Mouse (Mus musculus): ENCODE data around the gene Arpc5. TPM values are rescaled to one million over a fixed set of nuclear protein-coding genes. Genes with fewer than 3 reads are reported as not detected.
"Not testable (repeated sequence)": the region's sequence is repeated elsewhere in the genome, so short reads cannot be mapped to it uniquely, and the experiment has no call there.

Arpc5 gene
- polyA plus RNA-seq, 1 experiment from 2014 or later: 343 TPM

GRCm38 (mm10) chr1:152749276-152749675 lies 17.1 kb upstream of the Arpc5 start:
- H3K4me3 ChIP-seq: no peak overlapping the region
- no peak for ATAC-seq (ENCODE audit: low FRiP score)
- no peaks in the 10 kb centered on the region for H3K27me3 ChIP-seq
- 80% methylated on average over 9 of the region's 9 CpGs for WGBS
- H3K27ac ChIP-seq: no peak overlapping the region
- no peak overlapping the region for H3K9ac ChIP-seq
- H3K9me3 ChIP-seq: no peaks in the 10 kb centered on the region
- H3K4me1 ChIP-seq (replicated peaks): peaks cover 12% of the 10 kb centered on the region
- no peak overlapping the region for H3K4me2 ChIP-seq
- no peaks in the 10 kb centered on the region for H3K36me3 ChIP-seq

- H3K27ac ChIP-seq: 0 out of 2 replicates have a peak within 1 kb of the TSS, but pooled peaks have one; percentile 8
- ATAC-seq (ENCODE audit: low FRiP score): no peak
- no peaks in the 10 kb centered on the region for H3K36me3 ChIP-seq
- no peak within 1 kb of the TSS for H3K4me3 ChIP-seq
- H3K4me1 ChIP-seq (replicated peaks): peaks cover 12% of the 10 kb centered on the region
- H3K4me2 ChIP-seq: no peak within 1 kb of the TSS
- H3K9me3 ChIP-seq: no peaks in the 10 kb centered on the region
- no peaks in the 10 kb centered on the region for H3K27me3 ChIP-seq
- H3K9ac ChIP-seq: no peak within 1 kb of the TSS
- 67% methylated on average over 13 of the region's 13 CpGs for WGBS
These were observed 15.9 kb upstream of the Arpc5 start, which contains the start of gene Apobec4 for GRCm38 (mm10) chr1:152750312-152750965. Gene Apobec4 (plus strand): TSS chr1:152750551.

- H3K9ac ChIP-seq: no peak overlapping the region
- H3K4me3 ChIP-seq: no peak overlapping the region
- no peaks in the 10 kb centered on the region for H3K9me3 ChIP-seq
- peaks cover 8% of the 10 kb centered on the region; the same call in 1 of the 2 replicates for H3K27me3 ChIP-seq
- H3K4me2 ChIP-seq: no peak overlapping the region
- no peaks in the 10 kb centered on the region for H3K36me3 ChIP-seq
- peaks cover 7% of the 10 kb centered on the region for H3K4me1 ChIP-seq (replicated peaks)
- 86% methylated on average over 2 of the region's 2 CpGs for WGBS
- ATAC-seq (ENCODE audit: low FRiP score): no peak
- H3K27ac ChIP-seq: no peak overlapping the region
These were observed 4.6 kb upstream of the Arpc5 start for GRCm38 (mm10) chr1:152761791-152762190.

- peak overlapping the region; percentile 99 for H3K4me3 ChIP-seq
- H3K4me2 ChIP-seq: peak overlapping the region; percentile 61
- ATAC-seq (ENCODE audit: low FRiP score): peak; percentile 74
- no peaks in the 10 kb centered on the region for H3K9me3 ChIP-seq
- WGBS: under 1% methylated on average over 60 of the region's 60 CpGs
- peaks cover 19% of the 10 kb centered on the region for H3K4me1 ChIP-seq (replicated peaks)
- H3K36me3 ChIP-seq: peaks cover 24% of the 10 kb centered on the region
- H3K27ac ChIP-seq: peak overlapping the region; percentile 94
- peak overlapping the region; percentile 98 for H3K9ac ChIP-seq
- peaks cover 8% of the 10 kb centered on the region; the same call in 1 of the 2 replicates for H3K27me3 ChIP-seq
These were observed 734 bp downstream of the Arpc5 start for GRCm38 (mm10) chr1:152766804-152767748.

GRCm38 (mm10) chr1:152767749-152768488 lies 1.6 kb downstream of the Arpc5 start:
- Histone ChIP-seq H3K27ac (no peak overlapping the region; the same call in 1 of the 2 replicates), H3K36me3 (peaks cover 32% of the 10 kb centered on the region), H3K4me2 (peak overlapping the region; percentile 61), H3K4me1 (replicated peaks) (peaks cover 19% of the 10 kb centered on the region), H3K4me3 (peak overlapping the region; percentile 99), H3K9ac (no peak overlapping the region), H3K27me3 (peaks cover 8% of the 10 kb centered on the region; the same call in 1 of the 2 replicates), H3K9me3 (no peaks in the 10 kb centered on the region)
- WGBS: 4% methylated on average over 5 of the region's 5 CpGs
- ATAC-seq (ENCODE audit: low FRiP score): no peak

GRCm38 (mm10) chr1:152771016-152771415 lies 4.7 kb downstream of the Arpc5 start:
- Histone ChIP-seq H3K4me2 (no peak overlapping the region), H3K9me3 (no peaks in the 10 kb centered on the region)
- WGBS: 91% methylated on average over 9 of the region's 9 CpGs

GRCm38 (mm10) chr1:152774601-152775000 lies 8.3 kb downstream of the Arpc5 start:
- H3K9me3 ChIP-seq; H3K27ac ChIP-seq; H3K4me1 ChIP-seq (replicated peaks); H3K27me3 ChIP-seq; H3K9ac ChIP-seq; ATAC-seq (ENCODE audit: low FRiP score); H3K4me2 ChIP-seq; H3K4me3 ChIP-seq: not testable (repeated sequence)
- peaks cover 64% of the 10 kb centered on the region for H3K36me3 ChIP-seq
- WGBS: 96% methylated on average over 3 of the region's 3 CpGs

More at GRCm38 (mm10) chr1:152771016-152771415, 4.7 kb downstream of the Arpc5 start:
- Histone ChIP-seq H3K9ac (no peak overlapping the region), H3K27ac (no peak overlapping the region), H3K4me3 (no peak overlapping the region), H3K4me1 (replicated peaks) (peaks cover 12% of the 10 kb centered on the region), H3K36me3 (peaks cover 61% of the 10 kb centered on the region), H3K27me3 (no peaks in the 10 kb centered on the region)
- no peak for ATAC-seq (ENCODE audit: low FRiP score)

- H3K27me3 ChIP-seq: no peaks in the 10 kb centered on the region
- H3K9me3 ChIP-seq: no peaks in the 10 kb centered on the region
- H3K4me1 ChIP-seq (replicated peaks): no peaks in the 10 kb centered on the region
- H3K36me3 ChIP-seq: peaks cover 24% of the 10 kb centered on the region
- no peak overlapping the region for H3K9ac ChIP-seq
- no peak overlapping the region for H3K4me2 ChIP-seq
- H3K4me3 ChIP-seq: no peak overlapping the region
- whole genome bisulfite sequencing: 39% methylated on average over 10 of the region's 10 CpGs
- H3K27ac ChIP-seq: no peak overlapping the region
- ATAC-seq (ENCODE audit: low FRiP score): no peak
These were observed 12.9 kb downstream of the Arpc5 start for GRCm38 (mm10) chr1:152779071-152779737.

GRCm38 (mm10) chr1:152784620-152785019 lies 18.3 kb downstream of the Arpc5 start:
- H3K9ac ChIP-seq: no peak overlapping the region
- H3K27ac ChIP-seq: no peak overlapping the region
- H3K27me3 ChIP-seq: no peaks in the 10 kb centered on the region
- WGBS: 97% methylated on average over 8 of the region's 8 CpGs
- no peak for ATAC-seq (ENCODE audit: low FRiP score)
- H3K9me3 ChIP-seq: no peaks in the 10 kb centered on the region
- H3K36me3 ChIP-seq: no peaks in the 10 kb centered on the region
- no peak overlapping the region for H3K4me3 ChIP-seq
- no peaks in the 10 kb centered on the region for H3K4me1 ChIP-seq (replicated peaks)
- H3K4me2 ChIP-seq: no peak overlapping the region

GRCm38 (mm10) chr1:152785446-152785845 lies 19.1 kb downstream of the Arpc5 start:
- not testable (repeated sequence) for H3K9ac ChIP-seq; H3K27me3 ChIP-seq; H3K4me1 ChIP-seq (replicated peaks); H3K27ac ChIP-seq; ATAC-seq (ENCODE audit: low FRiP score); H3K36me3 ChIP-seq; H3K4me2 ChIP-seq; H3K4me3 ChIP-seq; H3K9me3 ChIP-seq
- 87% methylated on average over 3 of the region's 3 CpGs for WGBS

- Histone ChIP-seq H3K27ac (no peak overlapping the region), H3K4me3 (no peak overlapping the region), H3K4me2 (no peak overlapping the region), H3K9me3 (no peaks in the 10 kb centered on the region), H3K4me1 (replicated peaks) (peaks cover 6% of the 10 kb centered on the region; the same call in 1 of the 2 replicates), H3K9ac (no peak overlapping the region), H3K36me3 (no peaks in the 10 kb centered on the region), H3K27me3 (no peaks in the 10 kb centered on the region)
- WGBS: 92% methylated on average over 4 of the region's 4 CpGs
- ATAC-seq (ENCODE audit: low FRiP score): no peak
These were observed 20.6 kb downstream of the Arpc5 start for GRCm38 (mm10) chr1:152786953-152787352.
